Mouse (Mus musculus) heart, postnatal 0 days (tissue): ENCODE measurements around the gene Dnajc6.

ENCODE experiments used
- CTCF ChIP-seq: IDR thresholded peaks from 2 replicates; pipeline ENCODE4 v1.5.1; 2016; ENCODE audit warnings: antibody characterized with exemption, control low read depth, low read depth
- EP300 ChIP-seq: IDR thresholded peaks from 2 replicates; pipeline ENCODE4 v1.6.1; 2016; ENCODE audit warnings: antibody characterized with exemption, low read depth

DNA sequence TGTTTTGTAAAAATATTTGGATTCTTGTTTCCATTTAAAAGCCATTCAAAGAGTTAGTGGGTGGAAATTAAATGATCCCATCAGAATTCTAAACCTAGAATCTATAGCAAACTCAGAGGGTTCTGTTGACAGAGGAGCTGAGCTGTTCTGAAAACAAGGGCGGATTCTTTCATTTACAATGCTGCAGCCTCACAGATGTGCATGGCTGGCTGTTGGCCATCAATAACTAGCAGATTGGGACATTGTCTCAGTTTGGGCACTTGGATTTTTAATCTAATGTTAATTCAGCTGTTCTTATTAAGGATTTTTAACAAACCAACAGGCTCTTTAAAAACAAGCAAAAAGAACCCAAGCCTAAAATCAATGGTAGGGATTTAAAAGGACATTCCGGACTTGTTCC is 75.7 kb downstream of the Dnajc6 start:
- TF ChIP-seq EP300: no peak
- TF ChIP-seq CTCF: no peak
